Mouse (Mus musculus) C2C12 (cell line): ENCODE results near the gene Clmp.

Experiments
- CEBPB ChIP-seq: IDR thresholded peaks from one replicate; pipeline ENCODE4 v1.6.1; 2011; ENCODE audit warnings: low read depth, mild to moderate bottlenecking, control low read depth, moderate library complexity
- CTCF ChIP-seq: IDR thresholded peaks from one replicate; pipeline ENCODE4 v1.5.1; 2011; ENCODE audit not compliant: control insufficient read depth, insufficient read depth, insufficient read length
- MYOD1 ChIP-seq: IDR thresholded peaks from one replicate; pipeline ENCODE4 v1.6.1; 2011; ENCODE audit warnings: low read depth; ENCODE audit not compliant: control insufficient read depth, insufficient read length
- MYOG ChIP-seq: IDR thresholded peaks from one replicate; pipeline ENCODE4 v1.6.1; 2011; ENCODE audit not compliant: control insufficient read depth, insufficient read length; ENCODE audit errors: extremely low read depth
- USF1 ChIP-seq: IDR thresholded peaks from one replicate; pipeline ENCODE4 v1.6.1; 2011; ENCODE audit warnings: low read depth, mild to moderate bottlenecking, control low read depth, moderate library complexity

- TF ChIP-seq MYOG (no peak), CTCF (no peak), MYOD1 (no peak), USF1 (no peak), CEBPB (peak; percentile 83)
Measured at GRCm38 (mm10) chr9:40641318-40641717, 44.4 kb upstream of the Clmp start.
